Mouse (Mus musculus): ENCODE data around the gene Rnps1.
A peak's percentile ranks its signal among the peaks of the same experiment; 100 is the strongest.

- TF ChIP-seq CTCF (IDR thresholded peaks at IDR 0.05; ENCODE audit: extremely low read depth, insufficient read length, insufficient replicate concordance, low read depth, low read length) (peak; percentile 49; the same call in 1 of the 2 replicates), POLR2A (IDR thresholded peaks at IDR 0.05; ENCODE audit: low read depth, low read length) (no peak)
These were observed 22.7 kb downstream of the Rnps1 start for GRCm38 (mm10) chr17:24437016-24437415.
